Mouse (Mus musculus) ES-E14 (cell line): Measurements from ENCODE around the gene Ercc6l2. TPM values are rescaled to one million over a fixed set of nuclear protein-coding genes. Genes with fewer than 3 reads are reported as not detected.
"Not testable (repeated sequence)": the region's sequence is repeated elsewhere in the genome, so short reads cannot be mapped to it uniquely, and the experiment has no call there.

Experiments
- DNase-seq: peaks from one replicate; pipeline ENCODE4 v3.0.0-alpha.2; 2013; ENCODE audit warnings: low read depth, low spot score
- H3K27ac ChIP-seq: 2 replicates; pipeline ENCODE4 v1.5.1; 2012; ENCODE audit warnings: low read depth, mild to moderate bottlenecking, low read length, moderate library complexity, mixed read lengths; ENCODE audit not compliant: poor library complexity, insufficient read depth, severe bottlenecking
- H3K36me3 ChIP-seq: 2 replicates; pipeline ENCODE4 v1.6.1; 2012; ENCODE audit warnings: mild to moderate bottlenecking, low read length, moderate library complexity, mixed read lengths; ENCODE audit not compliant: control insufficient read depth, poor library complexity, insufficient read depth, severe bottlenecking
- H3K4me1 ChIP-seq, 2 experiments: fragments of 150-350 bp in 1 of 2; sonication (generic) in 1 of 2; 2 replicates each; pipeline ENCODE4 v1.6.1; 2012; ENCODE audit warnings: low read length in 2 of 2, mild to moderate bottlenecking in 1 of 2, mixed read lengths in 1 of 2; ENCODE audit not compliant: control insufficient read depth in 2 of 2, insufficient read depth in 2 of 2, poor library complexity in 1 of 2
- H3K4me3 ChIP-seq, 2 experiments: fragments of 150-350 bp in 1 of 2; sonication (generic) in 1 of 2; 2 replicates each; pipeline ENCODE4 v1.5.1; 2012; ENCODE audit warnings: low read length in 2 of 2, low read depth in 1 of 2, mild to moderate bottlenecking in 1 of 2, mixed read lengths in 1 of 2; ENCODE audit not compliant: insufficient read depth in 1 of 2, poor library complexity in 1 of 2, severe bottlenecking in 1 of 2
- H3K9ac ChIP-seq: 2 replicates; pipeline ENCODE4 v1.6.1; 2012; ENCODE audit warnings: low read depth, mild to moderate bottlenecking, low read length, mixed read lengths; ENCODE audit not compliant: poor library complexity, insufficient read depth, severe bottlenecking
- H3K9me3 ChIP-seq: fragments of 150-350 bp; sonication (generic); 2 replicates; pipeline ENCODE4 v1.6.1; 2012; ENCODE audit warnings: low read depth, mild to moderate bottlenecking, low read length; ENCODE audit not compliant: control insufficient read depth, insufficient read depth
- CHD2 ChIP-seq: IDR thresholded peaks from 2 replicates; pipeline ENCODE4 v1.6.1; 2014; ENCODE audit warnings: mild to moderate bottlenecking, low read depth, low read length, inconsistent platforms
- HCFC1 ChIP-seq: IDR thresholded peaks from 2 replicates; pipeline ENCODE4 v1.6.1; 2012; ENCODE audit warnings: low read length, inconsistent platforms, borderline replicate concordance; ENCODE audit not compliant: insufficient read depth
- MAFK ChIP-seq: IDR thresholded peaks from 2 replicates; pipeline ENCODE4 v1.6.1; 2014; ENCODE audit warnings: mild to moderate bottlenecking, low read depth, low read length, inconsistent platforms; ENCODE audit not compliant: insufficient read depth
- ZC3H11A ChIP-seq: IDR thresholded peaks from 2 replicates; pipeline ENCODE4 v1.6.1; 2012; ENCODE audit warnings: low read depth, mild to moderate bottlenecking, inconsistent platforms, low read length, borderline replicate concordance
- ZNF384 ChIP-seq: IDR thresholded peaks from 2 replicates; pipeline ENCODE4 v1.6.1; 2012; ENCODE audit warnings: low read depth, low read length, inconsistent platforms
- in situ Hi-C, 2 experiments: fragments of 600-800 bp; cut with MboI; formaldehyde crosslinking; loops; one replicate each; pipeline ENCODE4 v1.15.1; 2025; ENCODE audit warnings: low sequenced_read_pairs in 2 of 2, inconsistent platforms in 1 of 2; ENCODE audit not compliant: unreplicated experiment in 2 of 2
- total RNA-seq: library from RNA; depleted of rRNA; stranded (reverse); fragments of 300-350 nt; gene quantifications from 2 replicates; pipeline ENCODE4 v1.2.3, GENCODE M21; 2012

Gene Ercc6l2
- total RNA-seq, 1 experiment, result 28.1 TPM

DNA sequence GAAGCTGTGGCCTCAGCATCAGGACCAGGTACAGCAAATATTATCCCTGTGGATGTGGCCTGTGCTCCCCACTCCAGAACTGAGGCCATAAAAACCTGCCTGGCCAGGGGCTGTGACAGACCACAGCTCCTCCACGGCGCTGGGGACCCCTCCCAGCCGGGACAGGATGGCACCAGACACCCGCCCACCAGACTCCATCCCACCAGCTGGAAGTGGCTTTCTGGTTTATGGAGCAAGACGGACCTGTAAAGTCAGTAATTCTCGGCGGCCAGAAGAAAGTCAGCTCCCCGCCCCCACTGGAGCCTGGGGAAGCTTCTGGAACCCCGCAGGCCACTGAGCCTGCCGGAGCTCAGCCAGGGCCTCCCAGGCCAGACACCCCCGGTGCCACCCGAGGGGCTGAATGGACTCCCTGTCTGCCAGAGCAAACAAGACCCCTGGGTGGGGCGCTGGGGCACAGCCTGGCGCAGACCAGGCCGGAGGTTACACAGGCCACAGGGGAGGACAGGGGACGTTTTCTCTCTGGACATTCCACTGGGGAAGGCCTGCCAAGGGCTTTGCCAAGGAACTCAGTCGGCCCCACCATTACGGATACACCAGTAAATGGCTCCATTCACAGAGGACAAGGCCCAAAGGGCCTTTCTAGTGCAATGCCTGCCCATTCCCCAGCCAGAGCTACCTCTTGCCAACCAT lies 103.8 kb downstream of the Ercc6l2 start:
- no peak for DNase-seq
- H3K4me3 ChIP-seq, result no peak overlapping the region
- in situ Hi-C loops, result no loop called here

DNA sequence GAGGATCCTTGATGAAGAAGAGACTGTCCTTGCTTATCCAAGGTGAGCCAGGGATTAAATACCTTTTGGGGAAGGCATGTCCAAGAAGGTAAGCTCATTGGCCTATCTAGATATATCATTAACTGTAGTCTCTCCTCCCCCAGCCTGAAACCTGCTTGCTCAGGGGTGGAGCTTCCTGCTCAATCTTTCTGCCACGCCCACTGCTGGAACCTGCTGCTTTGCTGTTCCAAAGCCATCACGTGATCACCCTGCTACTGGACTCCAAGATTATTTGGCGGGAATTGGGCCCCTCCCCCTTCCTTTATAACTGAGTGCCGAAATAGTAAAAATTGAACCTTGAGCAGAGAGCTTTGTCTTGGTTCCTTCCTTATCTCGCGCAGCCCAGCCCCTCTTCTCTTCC lies 109.0 kb downstream of the Ercc6l2 start:
- not testable (repeated sequence) for H3K9ac ChIP-seq

More for the DNA sequence above, 103.8 kb downstream of the Ercc6l2 start:
- Histone ChIP-seq H3K27ac (no peak overlapping the region), H3K36me3 (no peaks in the 10 kb centered on the region), H3K9me3 (no peaks in the 10 kb centered on the region), H3K9ac (no peak overlapping the region), H3K4me1 (peaks cover 14 to 21% of the 10 kb centered on the region in 2 experiments)
- no peak for TF ChIP-seq ZNF384
- TF ChIP-seq ZC3H11A, result no peak

DNA sequence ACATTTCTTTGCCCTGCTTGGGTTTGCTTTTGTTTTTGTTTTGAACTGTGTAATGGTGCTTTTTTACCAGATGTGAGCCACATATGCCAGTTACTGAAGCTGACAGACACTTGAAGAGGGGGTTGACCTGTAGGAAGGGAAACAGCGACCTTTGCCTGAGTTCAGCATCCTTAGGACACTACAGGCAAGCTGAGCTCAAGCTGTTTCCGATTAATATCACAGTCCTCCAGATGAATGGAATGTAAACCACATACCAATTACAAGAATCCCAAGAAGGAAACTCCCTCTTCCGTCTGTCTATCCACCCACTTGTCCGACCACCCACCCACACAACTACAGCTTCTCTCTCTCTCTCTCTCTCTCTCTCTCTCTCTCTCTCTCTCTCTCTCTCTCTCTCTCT lies 112.3 kb downstream of the Ercc6l2 start:
- Histone ChIP-seq H3K9me3 (no peaks in the 10 kb centered on the region), H3K27ac (no peak overlapping the region), H3K4me1 (peaks cover 6 to 19% of the 10 kb centered on the region in 2 experiments; a peak in 3 of 4 replicates), H3K36me3 (no peaks in the 10 kb centered on the region), H3K9ac (no peak overlapping the region), H3K4me3 (no peak overlapping the region)
- TF ChIP-seq HCFC1 (no peak), MAFK (no peak), CHD2 (no peak), ZNF384 (no peak), ZC3H11A (no peak)
- in situ Hi-C loops, result loop anchor here in 1 of 2 experiments (10.0 kb wide), 1 partner anchor 107 kb away; no protein-coding TSS in a partner anchor
- peak; percentile 30 for DNase-seq

More for the DNA sequence above, 109.0 kb downstream of the Ercc6l2 start:
- H3K36me3 ChIP-seq, H3K4me3 ChIP-seq, H3K4me1 ChIP-seq, H3K27ac ChIP-seq, H3K9me3 ChIP-seq, DNase-seq: not testable (repeated sequence)
- in situ Hi-C loops, result loop anchor here in 1 of 2 experiments (10.0 kb wide), 1 partner anchor 111 kb away; no protein-coding TSS in a partner anchor

DNA sequence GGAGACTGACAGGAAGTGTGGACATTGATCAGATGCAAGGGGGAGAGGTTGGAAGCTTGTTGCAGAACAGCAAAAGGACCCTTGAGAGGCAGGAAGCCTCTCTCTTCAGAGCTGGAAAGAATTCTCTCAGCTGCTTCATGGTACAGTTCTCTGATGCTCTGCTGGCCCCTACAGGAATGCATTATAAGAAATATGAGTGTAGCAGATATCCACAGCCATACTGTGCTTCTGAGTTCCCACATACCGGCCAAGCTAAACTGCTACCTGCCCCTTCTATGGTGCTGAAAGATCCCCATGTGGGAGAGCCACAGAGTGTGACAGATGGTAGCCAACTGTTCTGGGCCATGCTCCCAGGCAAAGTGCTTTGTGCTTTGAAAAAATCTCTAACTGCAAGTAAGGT lies 114.3 kb downstream of the Ercc6l2 start:
- no peak overlapping the region for H3K9ac ChIP-seq
- DNase-seq, result no peak
- no peaks in the 10 kb centered on the region for H3K9me3 ChIP-seq
- no peak for TF ChIP-seq HCFC1
- TF ChIP-seq ZC3H11A, result no peak
- no peaks in the 10 kb centered on the region for H3K36me3 ChIP-seq
- no peak overlapping the region for H3K27ac ChIP-seq
- no peak overlapping the region for H3K4me3 ChIP-seq
- in situ Hi-C loops, result loop anchor here in 1 of 2 experiments (10.0 kb wide), 1 partner anchor 105 kb away; no protein-coding TSS in a partner anchor
- peaks cover 11 to 24% of the 10 kb centered on the region in 2 experiments; a peak in 3 of 4 replicates for H3K4me1 ChIP-seq

DNA sequence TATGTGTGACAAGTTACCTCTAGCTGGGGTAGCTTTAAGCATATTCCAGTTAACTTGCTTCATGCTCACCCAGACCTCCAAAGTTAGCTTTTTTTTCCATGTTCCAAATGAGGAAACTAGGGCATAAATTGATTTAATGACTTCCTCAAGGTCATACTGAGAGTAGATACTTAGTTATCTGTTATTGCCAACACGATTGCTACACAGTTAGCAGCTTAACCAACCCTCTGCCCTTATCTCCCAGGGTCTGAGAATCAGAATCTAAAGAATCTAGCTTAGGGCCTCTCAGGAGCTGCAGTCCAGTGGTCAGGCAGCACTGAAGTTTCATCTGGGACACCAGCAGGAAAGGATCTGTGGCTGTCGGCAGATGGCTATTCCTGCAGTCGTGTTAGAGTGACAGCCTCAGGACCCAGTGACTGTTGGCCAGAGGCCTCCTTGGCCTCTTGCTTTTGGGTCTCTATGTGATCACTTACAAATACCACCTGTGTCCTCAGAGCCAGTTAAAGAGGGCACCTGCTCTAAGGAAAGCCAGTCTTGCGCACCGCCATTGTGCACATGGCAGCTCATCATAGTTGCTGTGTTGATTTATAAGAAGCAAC lies 115.0 kb downstream of the Ercc6l2 start:
- TF ChIP-seq HCFC1 (no peak), ZNF384 (no peak), ZC3H11A (no peak), CHD2 (no peak), MAFK (no peak)
- in situ Hi-C loops, result loop anchor here in 1 of 2 experiments (10.0 kb wide), 1 partner anchor 105 kb away; no protein-coding TSS in a partner anchor
- H3K27ac ChIP-seq, result no peak overlapping the region

More for the DNA sequence above, 115.0 kb downstream of the Ercc6l2 start:
- peaks cover 11 to 22% of the 10 kb centered on the region in 2 experiments; a peak in 3 of 4 replicates for H3K4me1 ChIP-seq
- no peak overlapping the region for H3K9ac ChIP-seq
- no peaks in the 10 kb centered on the region for H3K36me3 ChIP-seq
- H3K9me3 ChIP-seq, result no peaks in the 10 kb centered on the region
- H3K4me3 ChIP-seq, result peak overlapping the region in 1 of 2 experiments; percentile 26; a peak in 2 of 4 replicates
- no peak for DNase-seq
